Mouse (Mus musculus) fat pad, adult 2 months (tissue): ENCODE results near the gene Grem2.

Experiments
- DNase-seq: peaks from one replicate; pipeline ENCODE4 v3.0.0-alpha.2; 2011; ENCODE audit warnings: low read depth, low spot score; ENCODE audit errors: extremely low read depth

Gene Grem2

DNA sequence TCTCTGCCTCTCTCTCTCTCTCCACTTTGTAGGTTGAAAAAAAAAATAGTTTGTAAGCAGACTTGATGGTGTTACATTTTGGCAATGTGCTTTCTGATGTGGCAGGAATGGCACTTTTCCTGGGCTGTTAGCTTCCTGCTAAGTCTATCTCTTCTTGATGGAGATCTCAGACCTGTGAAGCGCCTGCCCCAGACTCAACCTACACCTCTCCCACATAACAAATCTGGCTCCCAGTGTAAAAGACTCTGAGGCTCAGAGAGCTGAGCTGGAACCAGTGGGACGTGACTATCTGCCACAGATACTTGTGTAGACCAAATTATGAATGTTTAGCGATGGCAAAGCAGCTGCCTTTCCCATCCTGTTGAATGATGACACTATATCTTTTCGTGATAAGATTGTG, 109.8 kb downstream of the Grem2 start:
- DNase-seq = no peak

DNA sequence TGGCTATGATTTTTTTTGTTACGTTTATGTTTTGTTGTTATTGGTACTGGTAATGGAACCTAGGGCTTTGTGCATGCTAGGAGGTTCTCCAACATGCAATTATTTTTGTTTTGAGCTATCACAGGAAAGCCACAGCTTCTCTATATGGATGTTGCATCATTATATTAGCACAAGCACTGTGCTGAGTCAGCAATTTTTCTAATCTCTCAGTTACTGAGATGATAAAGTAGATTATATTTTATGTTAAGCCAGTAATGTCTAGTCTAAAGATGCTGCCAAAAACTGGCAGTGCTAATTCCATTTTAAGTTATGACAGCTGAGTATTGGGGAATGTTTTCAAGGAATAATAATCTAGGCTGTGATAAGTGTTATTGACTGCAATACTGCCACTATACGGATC, 133.0 kb downstream of the Grem2 start:
- DNase-seq = no peak
